Mouse (Mus musculus) megakaryocyte, adult 5-6 weeks (primary cell): ENCODE data around the gene Itpk1. TPM values are rescaled to one million over a fixed set of nuclear protein-coding genes. Genes with fewer than 3 reads are reported as not detected.

ENCODE experiments used
- ATAC-seq: 2 replicates; pipeline ENCODE4 v1.8.0; 2016; ENCODE audit warnings: mild to moderate bottlenecking, inconsistent platforms; ENCODE audit not compliant: poor library complexity, severe bottlenecking
- total RNA-seq, 2 experiments: library from RNA; stranded (forward) in 1 of 2; stranded (reverse) in 1 of 2; fragments of 153-499, 151-499 nt in 1 of 2; fragments of 221-1000, 200-1000 nt in 1 of 2; gene quantifications; 2 replicates each; pipeline versions ENCODE4 v1.2.3 to v1.2.4; 2015 to 2017

The Itpk1 gene
- total RNA-seq, 2 experiments from 2014 or later = 10.7 to 14.0 TPM

DNA sequence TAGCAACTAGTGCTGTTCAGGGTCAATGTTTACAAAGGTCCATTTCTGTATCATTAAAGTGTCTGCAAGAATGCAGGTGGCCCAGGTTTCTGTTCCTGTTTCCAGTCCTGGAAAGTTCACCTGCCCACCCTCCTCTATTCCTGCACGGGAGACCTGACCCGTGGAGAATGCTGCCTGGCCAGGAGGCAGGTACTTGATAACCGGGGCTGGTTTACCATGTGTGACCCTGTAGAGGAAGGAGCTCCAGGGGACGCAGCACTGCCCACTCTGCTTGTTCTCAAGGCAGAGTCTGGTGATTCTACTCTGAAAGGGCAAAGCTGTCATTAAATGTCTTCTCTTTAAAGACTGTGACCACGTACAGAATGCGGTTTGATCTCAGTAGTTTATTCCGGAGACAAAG lies 136.5 kb downstream of the Itpk1 start:
- no peak for ATAC-seq

DNA sequence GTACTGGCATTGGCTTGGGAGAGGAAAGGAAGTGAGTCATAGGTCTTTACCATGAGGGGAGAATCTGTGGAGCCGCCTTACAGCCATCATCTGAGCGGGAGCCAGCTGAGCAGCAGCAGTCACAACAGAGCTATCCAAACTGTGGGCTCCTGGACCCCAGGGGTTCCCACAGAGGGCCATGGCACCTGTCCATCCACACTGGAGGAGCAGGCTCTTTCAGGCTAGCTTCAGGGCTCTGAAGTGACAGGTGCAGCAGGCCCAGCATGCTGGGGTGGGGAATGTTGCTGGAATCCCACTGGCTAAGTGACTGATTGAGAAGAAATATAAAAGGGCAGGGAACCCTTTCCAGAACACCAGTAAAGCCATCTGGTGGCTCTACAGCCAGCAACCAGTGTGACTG lies 137.8 kb downstream of the Itpk1 start:
- no peak for ATAC-seq

DNA sequence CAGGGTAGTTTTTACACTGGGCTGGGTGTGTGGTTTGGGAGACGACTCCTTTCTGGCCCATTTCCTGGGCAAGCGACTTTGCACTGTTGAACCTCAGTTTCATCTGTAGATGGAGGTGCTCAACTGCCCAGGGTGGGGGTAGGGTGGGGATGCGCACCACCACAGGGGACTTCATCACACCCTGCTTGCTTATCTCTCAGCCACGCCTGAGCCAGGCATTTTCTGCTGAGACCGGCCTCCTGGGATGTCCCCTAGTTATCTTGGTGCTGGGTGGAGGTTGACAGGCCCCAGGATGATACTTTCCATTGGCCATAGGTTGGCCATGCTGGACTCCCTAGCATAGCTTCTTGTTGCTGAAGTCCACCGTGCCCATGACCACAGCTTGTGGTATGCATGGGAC lies 139.6 kb downstream of the Itpk1 start:
- no peak for ATAC-seq

DNA sequence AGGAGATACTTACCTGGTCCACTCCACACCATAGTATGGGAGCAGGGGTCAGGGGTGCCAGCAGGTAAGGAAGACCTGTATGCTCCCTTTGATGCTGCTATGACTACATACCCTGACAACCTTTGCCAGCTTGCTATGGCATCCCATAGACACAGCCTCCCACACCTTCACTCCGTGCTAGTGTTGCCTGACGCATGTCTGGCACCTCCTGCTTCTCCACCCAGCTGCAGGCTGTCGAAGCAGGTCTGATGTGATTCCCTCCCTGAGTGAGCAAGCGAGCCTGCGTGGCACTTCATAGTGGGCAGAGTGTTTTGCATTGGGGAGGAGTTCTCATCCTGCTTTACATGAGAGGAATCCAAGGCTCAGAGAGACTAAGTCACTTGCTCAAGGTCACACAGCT lies 147.4 kb downstream of the Itpk1 start:
- ATAC-seq = no peak

DNA sequence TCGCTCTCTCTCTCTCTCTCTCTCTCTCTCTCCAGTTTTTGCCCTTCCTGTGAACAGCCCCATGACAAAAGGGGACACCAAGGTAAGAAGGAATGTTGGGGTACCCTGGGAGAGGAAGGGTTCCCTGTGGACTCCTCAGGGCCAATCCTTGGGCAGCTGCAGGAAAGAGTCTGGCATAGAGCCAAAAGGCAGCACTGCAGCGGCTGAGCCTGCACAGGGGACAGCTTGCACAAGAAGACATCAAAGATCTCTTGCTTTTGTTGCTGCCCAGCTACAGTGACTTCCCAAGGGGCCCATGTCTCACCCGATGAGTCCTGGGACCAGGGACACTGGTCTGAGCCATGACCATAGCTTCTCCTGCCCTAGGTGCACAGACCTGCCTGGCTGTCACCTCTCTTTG lies 148.9 kb downstream of the Itpk1 start:
- no peak for ATAC-seq

DNA sequence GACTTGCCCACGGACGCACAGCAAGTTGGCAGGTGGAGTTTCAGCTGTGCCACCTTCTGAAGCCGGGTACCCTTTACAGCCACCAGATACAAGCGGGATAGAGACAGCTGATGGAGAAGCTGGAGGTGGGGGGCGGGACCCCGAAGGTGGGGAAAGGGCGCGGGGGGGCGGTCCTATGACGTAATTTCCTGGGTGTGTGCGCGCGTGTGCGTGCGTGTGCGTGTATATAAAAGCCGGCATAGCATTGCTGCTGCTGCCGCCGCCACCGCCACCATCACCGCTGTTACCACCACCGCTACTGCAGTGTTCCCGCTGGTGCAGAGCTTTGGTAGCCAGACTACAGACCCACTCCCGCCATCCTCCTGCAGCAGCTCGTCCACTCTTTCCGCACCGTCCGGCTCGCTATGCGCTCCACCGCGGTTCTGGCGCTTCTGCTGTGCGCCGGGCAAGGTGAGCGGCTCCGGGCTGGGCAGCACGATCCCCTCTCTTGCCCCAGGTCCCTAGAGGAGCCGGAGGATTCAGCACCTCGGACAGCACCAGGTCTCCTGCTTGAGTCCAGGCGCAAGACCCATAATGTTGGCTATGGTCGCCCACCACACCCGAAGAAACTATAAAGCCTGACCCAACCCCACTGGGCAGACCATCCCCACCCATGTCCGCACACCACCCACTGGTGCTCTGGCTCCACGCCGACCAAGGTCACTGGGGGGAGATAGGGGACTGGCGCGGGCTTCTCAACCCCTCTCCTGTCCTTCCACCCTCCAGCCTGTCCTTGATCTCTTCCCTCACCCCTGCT lies 149.8 kb downstream of the Itpk1 start, which contains the start of gene Chga:
Chga (plus strand) TSS at position 249 of the 796 bp plus-strand sequence.
- 0 out of 2 replicates have a peak, but pooled peaks have one; percentile 24 for ATAC-seq

DNA sequence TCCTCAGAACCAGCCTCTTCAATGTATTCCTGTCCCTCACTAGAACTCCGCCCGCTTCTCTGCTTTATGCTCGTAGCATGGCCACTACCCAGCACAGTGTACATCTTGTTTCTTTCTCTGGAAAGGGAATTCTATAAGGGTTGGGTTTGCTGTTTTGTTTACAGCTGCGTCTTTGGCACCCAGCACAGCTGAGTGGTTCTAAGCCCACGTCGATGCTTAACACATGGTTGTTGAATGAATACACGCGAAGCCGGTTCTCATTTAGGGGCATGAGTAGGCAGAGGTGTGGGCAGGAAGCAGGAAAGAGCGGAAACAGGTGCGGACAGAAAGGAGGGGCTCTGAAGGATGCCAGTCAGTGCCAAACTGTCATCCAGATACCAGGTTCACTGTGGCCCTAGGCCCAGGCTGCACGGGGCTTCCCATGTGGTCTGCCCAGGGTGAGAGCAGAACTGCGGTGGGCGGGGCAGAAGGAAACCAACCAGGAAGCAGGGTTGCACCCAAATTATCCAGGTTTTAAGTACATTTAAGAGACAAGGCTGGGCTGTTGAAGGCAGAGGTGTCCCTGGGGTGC lies 150.9 kb downstream of the Itpk1 start:
- ATAC-seq = no peak

DNA sequence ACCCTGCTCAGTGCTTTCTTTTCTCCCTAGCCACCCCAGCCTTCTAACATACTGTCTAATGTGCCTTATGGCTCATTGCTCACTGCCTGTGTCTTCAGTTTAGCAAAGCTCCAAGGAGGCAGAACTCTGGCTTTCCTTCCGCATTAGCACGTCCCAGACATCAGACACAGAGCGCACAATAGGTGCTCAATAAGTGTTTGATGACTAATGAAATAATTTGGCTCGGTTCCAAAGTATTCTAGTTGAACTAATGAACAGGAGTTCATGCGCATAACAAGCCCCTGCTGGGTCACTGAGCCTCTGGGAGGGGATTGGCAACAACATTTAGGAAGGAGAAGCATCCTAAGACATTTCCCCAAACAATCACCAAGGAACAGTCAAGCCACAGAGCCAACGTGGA lies 152.7 kb downstream of the Itpk1 start:
- no peak for ATAC-seq

DNA sequence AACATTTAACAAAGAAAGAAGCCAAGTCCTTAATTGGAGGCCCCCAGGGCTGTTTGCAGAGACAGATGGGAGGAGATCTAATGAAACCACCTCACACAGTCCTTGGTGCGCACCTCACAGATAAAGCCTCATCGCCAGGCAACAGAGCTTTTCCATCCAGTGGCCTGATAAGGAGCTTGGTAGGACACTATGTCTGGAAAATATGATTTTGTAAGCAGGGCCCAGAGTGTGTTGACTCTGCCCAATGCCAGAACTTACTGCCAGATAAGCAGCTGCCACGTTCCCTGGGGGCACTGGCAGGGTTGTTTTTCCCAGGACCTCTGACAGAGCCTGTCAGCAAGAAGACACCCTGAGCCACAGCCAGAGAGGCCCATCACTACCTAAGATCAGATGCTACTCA lies 153.5 kb downstream of the Itpk1 start:
- no peak for ATAC-seq

DNA sequence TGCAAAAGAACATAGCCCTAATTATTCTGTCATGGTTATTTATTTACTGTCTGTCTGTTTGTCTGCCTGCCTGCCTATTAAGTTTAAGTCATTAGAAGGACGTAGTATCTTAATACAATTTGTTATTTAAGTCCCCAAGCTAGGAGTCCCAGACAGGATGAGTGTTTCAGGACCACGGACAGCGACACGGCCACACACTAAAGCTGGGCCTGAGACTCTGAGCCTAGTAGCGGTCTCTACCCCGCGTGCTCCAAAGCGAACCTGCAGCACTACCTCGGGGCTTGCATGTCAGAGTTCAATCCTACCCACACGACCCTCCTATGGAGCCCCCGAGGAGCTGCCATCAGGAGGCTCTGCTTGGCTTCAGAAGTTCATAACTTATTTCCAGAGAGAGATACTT lies 154.2 kb downstream of the Itpk1 start:
- ATAC-seq = peak; percentile 67; the same call in 1 of the 2 replicates

DNA sequence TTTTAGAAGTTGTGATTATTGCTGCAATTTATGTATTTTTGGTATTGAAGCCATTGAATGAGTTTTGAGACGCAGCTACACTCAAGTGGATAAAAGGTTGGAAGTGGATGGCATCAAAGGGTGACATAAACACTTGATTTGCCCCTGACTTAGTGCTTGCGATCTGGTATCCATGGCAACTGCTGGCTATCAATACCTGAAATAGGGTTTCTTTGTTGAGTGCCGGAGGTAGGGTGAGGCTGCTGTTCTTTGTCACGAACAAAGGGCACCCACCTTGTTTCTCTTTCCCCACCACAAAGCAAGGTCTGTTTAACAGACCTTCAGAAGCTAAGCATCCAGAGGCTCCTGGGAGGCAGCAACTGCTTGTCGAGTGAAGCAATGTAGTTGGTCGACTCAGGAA lies 159.6 kb downstream of the Itpk1 start:
- ATAC-seq = no peak

DNA sequence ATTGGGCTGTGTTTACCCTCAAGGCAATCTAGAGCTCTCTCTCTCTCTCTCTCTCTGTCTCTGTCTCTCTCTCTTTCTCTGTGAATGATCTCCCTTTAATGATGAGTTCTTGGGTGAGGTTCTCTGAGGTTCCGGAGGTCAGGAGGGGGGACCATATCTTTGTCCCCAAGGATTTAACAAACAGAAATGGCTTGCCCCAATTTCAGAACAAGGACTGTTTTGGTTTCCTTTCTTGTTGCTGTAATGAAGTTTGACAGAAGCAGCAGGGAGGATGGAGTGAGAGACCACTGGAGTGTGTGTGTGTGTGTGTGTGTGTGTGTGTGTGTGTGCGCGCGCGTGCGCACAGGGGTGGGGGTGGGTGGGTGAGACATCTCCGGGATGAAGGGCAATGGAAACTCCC lies 163.6 kb downstream of the Itpk1 start:
- ATAC-seq = no peak

DNA sequence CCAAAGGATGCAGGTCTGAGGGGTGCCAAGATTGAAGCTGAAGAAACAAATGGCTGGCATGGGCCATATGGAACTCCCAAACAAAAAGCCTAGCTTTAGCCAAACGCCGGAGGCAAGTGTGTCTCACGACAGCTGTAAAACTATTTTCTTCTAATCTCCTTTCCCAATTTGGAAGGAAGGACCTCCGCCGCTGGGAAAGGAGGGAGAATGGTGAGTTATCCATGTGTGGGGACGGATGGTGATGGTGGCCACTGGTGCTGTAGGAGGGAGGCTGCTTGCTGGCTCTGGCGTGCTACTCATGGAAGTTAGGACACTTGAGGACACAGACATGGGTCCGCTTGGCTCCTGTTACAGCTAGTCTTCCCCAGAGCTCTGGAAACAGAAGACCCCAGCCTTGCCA lies 164.5 kb downstream of the Itpk1 start:
- ATAC-seq = no peak

DNA sequence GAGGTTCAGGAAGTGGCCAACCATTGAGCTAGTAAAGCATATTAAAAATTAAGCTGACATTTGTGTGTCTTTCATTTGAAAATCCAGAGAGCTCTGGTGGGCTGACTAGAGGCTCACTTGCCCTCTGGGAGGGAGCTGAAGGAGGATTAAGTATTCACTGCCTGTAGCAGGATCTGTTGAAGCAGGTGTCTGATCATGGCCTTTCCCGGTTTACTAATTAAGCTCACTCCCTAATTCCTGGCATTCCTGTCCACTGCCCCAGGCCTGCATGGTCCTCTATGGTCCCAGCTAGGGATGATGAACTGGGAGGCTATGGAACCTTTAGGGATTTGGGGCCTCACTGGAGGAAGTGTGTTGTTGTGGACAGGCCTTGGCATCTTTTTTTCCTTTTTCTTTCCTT lies 168.9 kb downstream of the Itpk1 start:
- ATAC-seq = no peak

DNA sequence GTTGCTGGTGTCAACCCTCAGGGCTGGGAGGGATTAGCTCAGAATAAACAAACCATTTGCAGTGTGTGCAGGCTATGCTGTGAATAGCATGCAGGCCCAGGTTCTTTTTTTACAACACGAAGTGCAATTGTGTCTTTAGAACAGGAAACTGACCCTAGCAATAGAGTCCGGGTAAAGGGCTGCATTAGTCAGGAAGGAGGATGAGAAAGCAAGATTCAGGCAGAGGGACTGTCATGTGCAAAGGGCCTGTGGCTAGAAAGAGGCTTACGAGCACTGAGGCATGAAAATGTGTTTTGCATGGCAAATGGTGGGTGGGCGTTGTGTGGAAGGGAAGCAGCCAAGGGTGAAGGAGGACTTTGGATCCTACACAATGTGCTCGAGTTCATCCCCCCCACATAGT lies 176.7 kb downstream of the Itpk1 start:
- ATAC-seq = no peak

DNA sequence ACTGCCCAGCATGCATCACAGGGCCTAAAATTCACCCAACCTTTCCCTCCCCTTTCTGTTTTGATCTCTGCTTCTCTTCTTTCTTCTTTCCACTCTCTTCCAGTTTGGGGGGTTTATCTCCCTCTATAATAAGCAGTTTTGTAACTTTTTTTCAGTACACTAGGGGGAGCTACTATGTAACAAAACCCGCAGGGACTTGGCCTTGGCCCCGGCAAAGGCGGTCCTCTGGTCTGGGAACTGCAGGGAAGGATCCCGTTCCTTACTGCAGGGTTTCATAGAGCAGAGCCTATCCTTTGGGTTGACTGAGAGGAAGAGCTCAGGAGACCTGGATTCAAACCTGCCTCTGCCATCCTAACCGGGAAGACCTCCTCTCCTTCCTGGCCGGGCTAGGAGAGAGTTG lies 180.0 kb downstream of the Itpk1 start:
- ATAC-seq = 0 out of 2 replicates have a peak, but pooled peaks have one; percentile 33

DNA sequence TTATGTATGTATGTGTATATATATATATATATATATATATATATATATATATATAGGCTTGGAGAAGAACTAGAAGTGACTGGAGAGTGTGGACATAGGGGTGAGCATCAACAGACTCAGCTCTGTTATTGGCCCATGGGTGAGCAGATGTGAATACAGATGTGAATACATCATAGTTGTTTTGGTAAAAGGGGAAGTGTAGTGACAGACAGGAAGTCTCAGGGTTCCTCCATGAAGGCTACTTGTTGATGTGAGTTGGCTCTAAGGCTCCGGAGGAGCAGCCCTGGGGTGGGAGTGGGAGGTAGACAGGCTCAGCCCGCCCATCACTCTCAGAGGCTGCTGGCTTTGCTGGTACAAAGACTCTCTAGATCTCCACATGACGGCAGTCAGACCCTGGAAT lies 180.5 kb downstream of the Itpk1 start:
- peak; percentile 70 for ATAC-seq

DNA sequence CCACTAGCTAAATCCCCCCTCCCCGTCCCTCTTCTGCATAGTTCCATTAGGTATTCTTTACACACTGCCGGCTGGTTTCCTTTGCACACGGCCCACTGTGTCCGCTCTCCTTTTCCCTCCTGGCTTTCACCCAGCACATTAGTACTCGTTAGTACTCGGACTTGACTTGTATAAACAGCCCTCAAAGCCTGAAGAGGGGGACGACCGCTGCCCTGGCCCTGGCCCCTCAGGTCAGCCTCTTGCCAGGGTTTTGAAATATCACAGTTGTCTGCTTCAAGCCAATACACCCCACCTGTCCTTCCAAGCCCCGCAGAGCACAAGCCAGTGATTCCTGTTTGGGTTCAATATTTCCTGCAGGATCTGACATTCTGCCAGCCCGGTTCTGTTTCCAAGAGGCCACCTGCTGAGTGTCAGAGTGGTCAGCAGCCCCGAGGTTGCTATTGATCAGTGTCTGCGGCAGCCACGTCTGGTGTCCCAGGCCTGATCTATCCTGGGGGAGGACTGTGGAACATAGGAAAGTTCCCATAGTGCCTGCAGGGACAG lies 182.9 kb downstream of the Itpk1 start:
- ATAC-seq = no peak

DNA sequence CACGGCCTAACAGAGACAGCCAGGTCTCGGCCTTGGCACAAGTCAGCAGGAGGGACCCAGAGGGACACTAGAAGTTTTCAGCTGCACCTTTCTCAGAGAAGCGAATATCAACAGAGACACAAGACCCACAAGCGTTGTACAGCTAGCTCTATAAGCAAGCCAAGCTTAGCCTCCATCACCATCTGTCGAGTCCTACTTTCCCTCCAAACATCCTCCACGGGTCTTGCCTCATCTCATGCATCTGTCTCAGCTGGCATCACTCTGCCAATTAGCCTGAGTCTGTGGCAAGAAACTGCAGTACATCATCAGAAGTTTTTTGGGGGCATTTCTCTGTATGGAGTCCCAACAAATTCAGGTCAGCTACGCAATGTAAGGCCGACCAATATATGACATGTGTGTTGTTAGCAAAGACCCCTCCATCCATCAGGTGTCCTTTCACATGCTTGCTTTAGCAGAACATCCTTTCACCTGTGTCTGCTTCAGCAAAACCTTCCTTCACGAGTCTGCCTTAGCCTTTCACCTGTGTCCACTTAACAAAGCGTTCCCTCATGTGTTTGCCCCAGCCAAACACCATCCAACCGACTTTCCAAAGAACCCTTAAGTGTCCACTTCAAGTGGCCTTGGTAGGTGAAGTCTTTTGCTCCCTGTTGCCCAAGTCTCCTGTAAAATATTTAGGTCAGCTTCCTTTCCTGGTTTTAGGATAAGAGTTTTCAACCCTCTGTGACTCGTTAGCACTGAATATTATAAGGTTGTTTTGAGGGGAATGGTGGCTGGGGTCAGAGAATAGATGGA lies 184.6 kb downstream of the Itpk1 start:
- no peak for ATAC-seq
